In the genomic region with DNA sequence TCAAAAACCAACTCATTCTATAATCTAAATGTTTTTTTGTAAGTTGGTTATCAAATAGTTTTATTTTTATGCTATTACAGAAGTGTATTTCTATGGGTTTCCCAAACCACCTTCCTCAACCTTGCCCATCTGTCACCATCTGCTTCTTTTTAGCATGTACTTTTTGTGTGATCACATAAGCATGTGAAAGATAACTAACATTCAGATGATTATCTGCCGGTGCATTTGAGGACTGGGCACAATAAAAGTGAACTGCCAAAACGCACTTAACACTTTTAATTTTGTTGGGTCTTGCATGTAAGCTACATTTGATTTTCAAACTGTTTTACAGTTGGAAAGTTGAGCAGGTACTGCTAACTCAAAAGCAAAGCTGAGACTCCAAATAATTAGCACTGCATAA, we compare ENCODE assay signal across 23 mouse cellular contexts.
"Had no signal": no experiment of that assay in that cellular context is flagged by ENCODE, and none has a peak within 500 bp of the region (broad histone marks: within the 10 kb centered on the region; RNA-seq: fewer than 3 reads in every experiment).

No protein-coding gene starts in this region.

- H3K9ac ChIP-seq: limb, embryonic 12.5 days; limb, embryonic 15.5 days; liver, embryonic 14.5 days; liver, postnatal 0 days; lung, embryonic 14.5 days; midbrain, embryonic 12.5 days; midbrain, embryonic 15.5 days; neural tube, embryonic 12.5 days; neural tube, embryonic 15.5 days; stomach, embryonic 15.5 days had no signal

- H3K4me2 ChIP-seq: limb, embryonic 12.5 days; limb, embryonic 15.5 days; liver, embryonic 11.5 days; lung, embryonic 14.5 days; midbrain, embryonic 12.5 days; midbrain, embryonic 15.5 days; neural tube, embryonic 12.5 days; neural tube, embryonic 15.5 days; stomach, embryonic 15.5 days had no signal

- H3K4me3 ChIP-seq: left cerebral cortex, adult 2 months; limb, embryonic 12.5 days; limb, embryonic 15.5 days; midbrain, embryonic 12.5 days; midbrain, embryonic 15.5 days; neural tube, embryonic 12.5 days; neural tube, embryonic 15.5 days; stomach, embryonic 15.5 days had no signal

- H3K9me3 ChIP-seq: limb, embryonic 12.5 days; limb, embryonic 15.5 days; midbrain, embryonic 12.5 days; midbrain, embryonic 15.5 days; neural tube, embryonic 12.5 days; neural tube, embryonic 15.5 days; stomach, embryonic 15.5 days had no signal

- H3K27ac ChIP-seq: left cerebral cortex, adult 2 months; limb, embryonic 12.5 days; limb, embryonic 15.5 days; liver, embryonic 14.5 days; macrophage; midbrain, embryonic 12.5 days; midbrain, embryonic 15.5 days; neural tube, embryonic 12.5 days; neural tube, embryonic 15.5 days; stomach, embryonic 15.5 days had no signal

- H3K36me3 ChIP-seq: limb, embryonic 12.5 days; limb, embryonic 15.5 days; midbrain, embryonic 15.5 days; neural tube, embryonic 12.5 days; neural tube, embryonic 15.5 days; stomach, embryonic 15.5 days had no signal

- H3K27me3 ChIP-seq: limb, embryonic 12.5 days; limb, embryonic 15.5 days; midbrain, embryonic 12.5 days; midbrain, embryonic 15.5 days; neural tube, embryonic 12.5 days; neural tube, embryonic 15.5 days; stomach, embryonic 15.5 days had no signal

- DNase-seq: kidney, adult 18-20 months; kidney, adult 9 months; kidney, postnatal 14 days; layer of hippocampus, postnatal 36 days; left cerebral cortex, postnatal 4 days; liver, postnatal 0 days; lung, embryonic 14.5 days; retina, postnatal 1 day; right cerebral cortex, postnatal 25 days; spleen, adult 18-20 months; thymus, postnatal 25 days had no signal

- ATAC-seq: liver, postnatal 0 days; lung, postnatal 0 days; midbrain, embryonic 15.5 days had no signal

- H3K4me1 ChIP-seq: limb, embryonic 12.5 days; limb, embryonic 15.5 days; midbrain, embryonic 12.5 days; midbrain, embryonic 15.5 days; neural tube, embryonic 12.5 days; neural tube, embryonic 15.5 days; stomach, embryonic 15.5 days had no signal
